Mouse (Mus musculus): ENCODE data around the gene Sfxn4.

GRCm38 (mm10) chr19:60845731-60846130, 15.5 kb downstream of the Sfxn4 start:
- no peak for TF ChIP-seq CTCF (IDR thresholded peaks at IDR 0.05; ENCODE audit: borderline replicate concordance, extremely low read depth, insufficient read depth, insufficient read length)
- TF ChIP-seq POLR2A (IDR thresholded peaks at IDR 0.05; ENCODE audit: borderline replicate concordance, extremely low read depth, insufficient read depth, insufficient read length, poor library complexity, severe bottlenecking), result no peak
